Mouse (Mus musculus) frontal cortex, adult 2 months (tissue): ENCODE data around the gene Pdcd10. TPM values are rescaled to one million over a fixed set of nuclear protein-coding genes. Genes with fewer than 3 reads are reported as not detected.
A peak's percentile ranks its signal among the peaks of the same experiment; 100 is the strongest.

ENCODE experiments used
- DNase-seq, 2 experiments: peaks; one replicate each; pipeline ENCODE4 v3.0.0; 2022; ENCODE audit warnings: low spot score in 1 of 2; ENCODE audit errors: extremely low spot score in 1 of 2
- polyA plus RNA-seq: library from polyadenylated mRNA; depleted of rRNA; stranded (reverse); fragments of >200 nt; gene quantifications from 2 replicates; pipeline ENCODE4 v1.2.3, GENCODE M21; 2012; rRNA removed

Pdcd10 gene
- polyA plus RNA-seq = 42.0 and 44.5 TPM in 2 replicates

DNA sequence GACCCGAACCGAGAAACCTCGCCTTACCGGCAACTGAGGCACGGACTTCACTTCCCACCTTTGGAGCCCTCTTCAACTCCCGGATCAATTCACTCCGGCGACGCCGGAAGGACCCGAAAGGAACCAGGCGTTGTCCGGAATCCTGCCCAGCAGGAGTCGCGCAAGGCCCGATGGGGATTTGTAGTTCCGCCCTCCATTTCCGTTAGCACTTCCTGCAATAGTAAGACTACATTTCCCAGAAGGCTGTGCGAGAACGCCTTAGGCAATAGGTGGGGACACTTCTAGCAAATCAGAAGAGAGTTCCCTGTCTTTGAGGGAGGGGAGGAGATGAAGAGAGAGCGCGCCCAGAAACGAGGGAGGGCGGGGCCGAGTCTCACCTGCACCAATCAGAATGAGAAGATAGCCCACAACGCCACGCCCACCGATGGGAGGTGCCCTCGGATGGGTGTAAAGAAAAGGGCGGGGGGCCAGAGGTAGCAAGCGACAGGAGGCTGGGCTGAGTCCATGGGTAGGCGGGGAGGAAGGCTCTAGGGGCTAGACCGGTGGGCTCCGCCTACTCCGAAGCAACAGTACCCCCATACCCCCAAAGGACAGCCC lies at the start of gene Pdcd10:
TSS of gene Pdcd10 (minus strand) at position 162 of the 597 bp plus-strand sequence.
- peak; percentile 99 to 100 for DNase-seq

DNA sequence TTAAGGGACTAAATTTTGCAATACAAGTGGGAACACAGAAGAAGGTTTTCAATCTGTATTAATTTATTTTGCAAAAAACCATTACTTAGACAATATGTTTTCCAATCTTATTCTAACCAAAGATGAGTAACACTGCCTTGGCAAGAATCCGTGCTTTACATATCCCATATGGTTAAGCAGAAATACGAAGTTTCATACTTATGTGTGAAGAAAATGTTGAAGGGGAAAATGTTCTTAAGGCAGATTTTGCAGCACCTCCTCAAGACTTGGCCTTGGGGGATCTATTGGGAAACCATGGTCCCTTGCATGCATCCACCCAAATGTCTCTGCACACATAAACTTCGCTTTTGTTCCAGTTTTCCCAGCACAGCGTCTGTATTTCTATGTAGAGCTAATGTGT lies 28.2 kb upstream of the Pdcd10 start:
- DNase-seq = peak; percentile 18 to 74

DNA sequence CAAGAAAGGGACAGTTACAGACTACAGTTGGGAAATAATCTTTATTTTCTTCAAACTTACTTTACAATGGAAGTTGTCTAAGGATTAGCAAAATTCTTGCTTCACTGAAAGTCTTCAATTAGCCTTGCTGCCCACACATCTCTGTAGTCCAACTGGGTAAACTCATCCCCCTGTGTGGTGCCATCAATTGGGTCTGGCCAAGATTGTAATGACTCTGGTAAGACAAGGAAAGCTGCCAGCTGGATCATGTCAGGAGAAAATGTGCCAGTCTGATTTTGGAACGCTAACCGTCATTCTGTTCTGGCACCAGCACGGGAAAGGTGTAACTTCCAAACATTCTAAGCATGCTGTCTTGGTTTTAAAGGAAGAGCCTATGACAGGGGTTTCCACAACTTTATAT lies 26.6 kb upstream of the Pdcd10 start:
- peak in 1 of 2 experiments; percentile 66 for DNase-seq

DNA sequence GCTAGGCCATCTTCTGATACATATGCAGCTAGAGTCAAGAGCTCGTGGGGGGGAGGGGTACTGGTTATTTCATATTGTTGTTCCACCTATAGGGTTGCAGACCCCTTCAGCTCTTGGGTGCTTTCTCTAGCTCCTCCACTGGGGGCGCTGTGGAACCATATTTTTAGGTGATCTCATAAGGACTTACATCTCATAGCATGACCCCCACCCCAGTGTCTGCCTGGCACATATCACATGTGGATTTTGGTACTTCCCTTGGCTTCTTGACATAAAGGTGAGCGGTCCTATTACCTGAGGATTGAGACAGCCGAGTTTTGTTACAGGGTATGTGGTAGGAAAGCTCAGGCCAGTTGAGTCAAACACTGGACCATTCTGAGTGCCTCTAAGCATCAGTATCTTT lies 22.7 kb upstream of the Pdcd10 start:
- DNase-seq = no peak

DNA sequence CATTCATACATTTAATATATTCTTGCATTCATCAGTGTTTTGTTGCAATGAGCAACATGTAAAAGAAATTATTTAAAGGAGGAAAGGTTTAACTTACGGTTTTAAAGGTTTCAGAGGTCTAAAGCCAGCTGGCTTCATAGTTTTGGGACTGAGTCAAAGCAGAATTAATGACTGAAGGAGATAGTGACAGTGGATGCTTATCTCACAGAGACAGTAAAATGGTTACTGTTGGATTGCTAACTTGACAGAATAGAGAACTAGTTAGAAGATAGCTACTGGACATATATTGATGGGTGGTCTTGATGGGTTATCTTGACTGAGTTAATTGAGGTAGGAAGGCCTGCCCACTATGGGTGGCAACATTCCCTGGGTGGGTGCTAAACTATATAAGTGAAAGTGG lies 18.9 kb upstream of the Pdcd10 start:
- no peak for DNase-seq

DNA sequence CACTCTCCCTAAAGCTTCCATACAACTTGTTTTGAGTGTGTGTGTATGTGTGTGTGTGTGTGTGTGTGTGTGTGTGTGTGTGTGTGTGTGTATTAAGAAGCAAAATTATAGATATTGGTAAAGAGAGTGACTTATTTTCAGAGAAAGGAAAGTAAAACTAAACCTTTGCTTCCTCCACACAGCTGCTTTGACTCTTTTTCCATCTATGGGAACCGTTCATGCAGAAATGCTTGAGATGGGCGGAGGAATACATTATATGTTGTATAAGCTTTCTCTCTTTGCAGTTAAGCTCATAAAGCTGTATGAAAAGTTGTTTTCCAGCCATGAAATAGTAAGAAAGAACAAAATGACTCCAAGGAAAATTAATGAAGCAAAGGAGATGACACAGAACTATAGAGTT lies 17.4 kb upstream of the Pdcd10 start:
- DNase-seq = no peak

DNA sequence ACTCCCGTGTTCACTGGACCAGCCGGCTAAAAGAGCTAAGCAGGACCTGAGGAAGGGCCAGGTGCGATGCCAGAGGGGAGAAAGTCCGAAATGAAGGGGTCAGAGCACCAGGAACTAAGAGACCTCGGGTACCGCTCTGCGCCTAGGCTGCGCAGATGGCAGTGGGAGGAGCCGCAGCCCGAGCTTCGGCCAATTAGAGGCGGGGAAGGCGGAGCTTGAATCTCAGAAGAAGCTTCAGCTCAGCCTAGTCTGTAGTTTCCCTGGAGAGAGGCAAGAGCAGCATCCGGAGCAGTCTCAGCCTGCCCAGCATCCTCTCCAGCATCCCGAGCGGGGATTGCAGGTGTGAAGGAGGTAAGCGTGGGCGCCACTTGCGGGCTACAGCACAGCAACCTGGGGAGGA lies 636 bp upstream of the Pdcd10 start, which contains the start of gene Serpini1:
TSS of gene Serpini1 (plus strand) at position 256 of the 400 bp plus-strand sequence.
- DNase-seq = peak; percentile 89 to 95

DNA sequence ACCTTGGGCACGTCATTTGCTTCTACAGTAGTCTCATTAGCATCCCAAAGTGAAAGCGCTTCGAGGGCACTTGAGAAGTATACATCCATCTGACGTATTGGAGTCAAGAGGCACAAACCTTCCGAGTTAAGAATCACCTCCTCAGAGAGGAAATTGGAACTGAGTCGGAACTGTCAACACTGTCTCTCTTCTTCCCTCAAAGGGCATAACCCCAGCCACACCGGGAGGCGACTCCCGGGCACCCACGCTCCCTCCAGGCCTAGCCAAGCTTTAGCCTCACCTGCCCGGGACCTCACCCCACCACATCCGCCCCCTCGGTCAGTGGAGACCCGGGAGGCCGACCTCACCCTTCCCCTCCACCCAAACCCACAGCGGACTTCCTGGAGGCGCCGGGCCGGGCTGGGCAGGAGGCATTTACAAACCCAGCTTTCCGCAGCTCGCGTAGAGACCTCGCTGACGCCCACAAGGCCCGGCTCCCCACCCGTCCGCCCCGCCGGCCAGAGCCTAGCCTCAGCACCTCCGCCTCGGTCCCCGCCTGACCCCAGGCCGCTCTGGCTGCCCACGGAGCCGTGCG lies 448 bp downstream of the Pdcd10 start:
- DNase-seq = no peak

DNA sequence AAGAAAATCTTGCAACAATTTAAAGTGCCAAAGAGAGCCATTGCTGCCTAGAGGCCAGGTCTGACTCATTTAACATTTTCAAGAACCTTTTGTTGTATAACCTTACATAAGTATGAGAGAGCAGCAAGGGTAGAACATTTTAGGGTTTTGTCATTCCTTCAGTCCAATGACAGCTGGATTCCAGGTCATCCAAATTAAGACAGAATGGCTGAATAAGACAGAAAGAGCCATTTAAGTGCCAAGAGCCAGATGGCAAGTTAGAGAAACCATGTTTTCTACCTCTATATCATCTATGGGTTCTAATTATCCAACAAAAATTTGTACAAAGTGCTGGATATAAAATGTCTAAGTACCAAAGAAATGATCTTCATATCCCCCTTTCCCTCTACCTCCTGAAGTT lies 5.4 kb downstream of the Pdcd10 start:
- no peak for DNase-seq

DNA sequence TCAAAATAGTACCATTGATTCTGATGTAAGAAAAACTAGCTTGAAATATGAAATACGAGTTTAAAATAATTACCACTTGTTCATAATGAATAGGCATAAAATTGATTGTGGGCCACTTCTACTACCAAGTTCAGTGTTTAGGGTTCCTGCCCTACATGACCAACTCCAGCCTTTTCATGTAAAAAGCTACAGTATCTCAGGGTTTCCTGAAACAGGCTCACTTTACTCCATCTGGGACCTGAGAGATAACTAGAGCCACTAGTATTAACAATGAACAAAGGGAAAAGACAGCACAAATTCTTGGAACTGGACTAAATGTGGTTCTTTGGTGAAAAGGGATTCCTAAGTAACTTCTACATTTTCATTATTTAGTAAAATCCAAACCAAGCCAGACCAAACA lies 12.4 kb downstream of the Pdcd10 start:
- no peak for DNase-seq

DNA sequence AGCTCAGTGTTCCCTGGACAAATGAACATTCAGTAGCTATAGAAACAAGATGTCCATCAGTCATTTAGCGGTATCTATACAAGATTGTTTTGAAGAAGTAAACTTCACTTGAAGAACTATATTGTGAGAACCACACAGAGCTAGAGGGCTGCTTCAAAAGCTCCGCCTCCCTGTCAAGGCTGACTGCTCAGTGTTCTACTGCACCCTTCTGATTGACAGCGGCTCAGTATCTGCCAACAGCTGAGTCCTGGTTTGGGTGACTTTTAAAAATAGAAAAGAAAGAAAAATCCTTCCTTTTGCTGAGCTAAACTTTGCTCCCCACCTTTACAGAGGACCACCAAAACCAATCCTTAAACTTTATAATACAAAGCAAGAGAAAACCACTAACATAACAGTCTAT lies 13.8 kb downstream of the Pdcd10 start:
- DNase-seq = no peak

DNA sequence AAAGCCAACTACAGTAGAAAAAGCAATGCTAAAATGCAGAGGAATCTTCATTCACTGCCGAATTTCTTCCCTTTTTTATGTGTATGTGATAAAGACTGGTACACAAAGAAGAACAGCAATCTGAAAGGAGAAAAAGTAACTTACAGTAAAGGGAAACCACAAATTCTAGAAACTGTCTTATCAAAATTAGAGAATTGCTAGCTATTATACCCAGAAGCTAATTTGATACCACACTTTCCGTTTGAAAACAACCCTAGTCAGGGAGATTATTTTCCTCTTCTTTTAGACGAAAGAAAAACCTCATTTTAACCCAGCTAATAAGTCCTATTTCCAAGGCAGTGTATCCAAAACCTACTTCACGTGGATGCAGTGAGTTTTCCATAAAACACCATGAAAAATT lies 15.4 kb downstream of the Pdcd10 start:
- no peak for DNase-seq

DNA sequence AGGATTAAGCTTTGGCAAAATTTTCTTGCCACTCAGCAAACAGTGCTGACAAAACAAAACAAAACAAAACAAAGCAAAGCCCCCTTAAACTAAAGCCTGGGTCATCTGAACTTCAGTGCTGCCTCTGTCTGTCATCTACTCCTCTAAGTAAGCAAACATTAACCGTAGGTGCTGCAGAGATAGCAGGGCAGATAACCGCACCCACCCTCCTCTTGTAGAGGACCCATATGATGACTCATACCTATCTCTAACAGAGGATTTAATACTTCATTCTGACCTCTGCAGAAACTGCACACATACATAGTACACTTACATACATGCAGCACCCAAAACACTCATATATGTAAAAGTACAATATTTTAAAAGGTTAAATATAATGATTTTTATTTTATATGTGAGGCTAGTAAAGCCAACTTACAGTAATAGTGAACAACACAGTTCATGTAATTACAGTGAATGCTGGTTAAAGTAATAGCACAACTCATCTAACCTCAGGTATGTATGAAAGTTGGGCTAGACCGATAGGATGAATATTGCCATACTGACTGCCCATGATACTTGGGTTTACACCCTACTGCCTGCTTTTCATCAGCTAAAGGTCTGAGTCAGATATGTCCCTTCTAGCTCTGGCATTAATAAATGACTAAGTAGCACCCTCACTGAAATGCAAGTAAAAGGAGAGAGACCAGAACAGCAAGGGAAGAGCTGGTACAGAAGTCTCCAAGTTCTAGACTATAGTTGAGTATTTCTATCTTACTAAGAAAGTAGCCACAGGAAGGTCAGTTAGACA lies 22.4 kb downstream of the Pdcd10 start:
- DNase-seq = no peak

DNA sequence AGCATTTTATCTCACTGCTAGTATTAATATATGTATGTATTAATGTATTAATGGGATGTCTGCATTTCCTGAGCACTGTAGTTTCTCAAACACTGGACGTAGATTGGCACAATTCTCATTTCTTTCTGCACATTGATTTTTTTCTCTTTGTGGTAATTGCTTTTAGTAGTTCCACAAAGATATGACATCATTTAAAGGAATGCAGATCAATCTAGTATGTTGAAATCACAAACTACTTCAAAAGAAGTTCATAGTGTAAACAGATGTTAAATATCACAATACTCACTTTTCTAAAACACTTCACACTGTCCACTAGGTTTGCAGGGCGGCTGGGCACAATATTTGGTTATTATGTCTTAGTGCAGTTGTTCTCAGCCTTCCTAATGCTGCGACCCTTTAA lies 25.6 kb downstream of the Pdcd10 start:
- DNase-seq = no peak

DNA sequence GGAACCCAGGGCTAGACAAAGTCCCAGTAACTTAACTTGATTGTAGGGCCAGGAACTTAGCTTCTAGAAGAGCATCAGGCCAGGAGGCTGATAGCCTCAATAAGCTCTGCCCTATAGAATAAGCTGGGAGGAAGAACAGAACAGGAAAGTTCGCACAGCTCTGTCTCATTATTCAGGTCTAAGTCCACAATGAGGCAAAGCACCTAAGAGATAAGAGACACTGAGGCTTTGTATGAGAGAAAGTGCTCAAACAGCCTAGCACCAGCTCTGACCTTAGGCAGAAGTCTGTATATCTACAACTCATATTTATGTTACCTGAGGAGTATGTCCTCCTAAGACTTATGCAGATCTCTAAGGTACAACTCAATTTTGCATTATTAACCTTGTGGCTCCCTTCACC lies 34.1 kb downstream of the Pdcd10 start:
- no peak for DNase-seq

DNA sequence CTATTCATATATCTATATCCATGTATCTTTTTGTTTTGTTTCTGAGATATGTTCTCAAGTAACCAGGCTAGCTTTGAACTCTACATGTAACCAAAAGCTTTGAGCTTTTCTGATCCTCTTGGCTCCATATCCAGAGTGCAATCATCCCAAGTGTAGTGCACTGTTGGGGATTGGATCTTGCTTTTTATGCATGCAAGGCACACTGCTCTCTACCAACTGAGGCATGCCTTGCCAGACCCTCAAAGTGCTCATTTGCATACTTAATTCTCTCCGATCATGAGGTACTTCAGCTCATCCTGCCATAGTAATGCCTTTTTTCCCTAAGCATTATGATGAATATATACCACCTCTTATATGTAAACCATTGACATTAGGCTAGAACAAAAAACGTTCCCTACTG lies 35.3 kb downstream of the Pdcd10 start:
- no peak for DNase-seq

DNA sequence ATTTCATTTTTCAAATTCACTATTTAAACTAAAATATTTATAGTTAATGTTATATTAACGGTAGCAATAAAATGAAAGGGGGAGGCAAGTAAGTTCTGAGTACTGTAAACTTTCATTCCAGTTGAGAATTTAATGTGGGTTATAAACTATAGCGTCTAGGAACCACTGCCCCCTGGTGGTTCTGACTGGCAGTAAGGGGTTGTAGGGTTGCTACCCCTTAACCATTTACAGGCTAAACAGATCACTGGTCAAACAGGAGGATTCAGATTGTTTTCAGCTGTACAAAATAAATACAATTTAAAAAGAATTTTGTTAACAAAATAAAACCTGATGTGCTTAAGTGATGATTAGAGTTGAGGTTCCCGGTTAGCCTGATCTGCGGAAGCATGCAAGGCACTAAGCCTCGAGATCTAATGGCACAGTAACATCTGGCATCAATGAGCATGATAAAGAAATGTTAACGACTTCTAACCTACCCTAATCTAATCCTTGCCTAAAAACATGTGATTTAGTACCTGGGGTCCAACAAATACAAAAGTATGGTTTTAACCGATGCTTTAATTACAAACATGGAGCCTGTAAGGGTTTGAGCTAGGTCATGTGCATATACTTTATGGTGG lies 38.9 kb downstream of the Pdcd10 start:
- DNase-seq = peak in 1 of 2 experiments; percentile 76

DNA sequence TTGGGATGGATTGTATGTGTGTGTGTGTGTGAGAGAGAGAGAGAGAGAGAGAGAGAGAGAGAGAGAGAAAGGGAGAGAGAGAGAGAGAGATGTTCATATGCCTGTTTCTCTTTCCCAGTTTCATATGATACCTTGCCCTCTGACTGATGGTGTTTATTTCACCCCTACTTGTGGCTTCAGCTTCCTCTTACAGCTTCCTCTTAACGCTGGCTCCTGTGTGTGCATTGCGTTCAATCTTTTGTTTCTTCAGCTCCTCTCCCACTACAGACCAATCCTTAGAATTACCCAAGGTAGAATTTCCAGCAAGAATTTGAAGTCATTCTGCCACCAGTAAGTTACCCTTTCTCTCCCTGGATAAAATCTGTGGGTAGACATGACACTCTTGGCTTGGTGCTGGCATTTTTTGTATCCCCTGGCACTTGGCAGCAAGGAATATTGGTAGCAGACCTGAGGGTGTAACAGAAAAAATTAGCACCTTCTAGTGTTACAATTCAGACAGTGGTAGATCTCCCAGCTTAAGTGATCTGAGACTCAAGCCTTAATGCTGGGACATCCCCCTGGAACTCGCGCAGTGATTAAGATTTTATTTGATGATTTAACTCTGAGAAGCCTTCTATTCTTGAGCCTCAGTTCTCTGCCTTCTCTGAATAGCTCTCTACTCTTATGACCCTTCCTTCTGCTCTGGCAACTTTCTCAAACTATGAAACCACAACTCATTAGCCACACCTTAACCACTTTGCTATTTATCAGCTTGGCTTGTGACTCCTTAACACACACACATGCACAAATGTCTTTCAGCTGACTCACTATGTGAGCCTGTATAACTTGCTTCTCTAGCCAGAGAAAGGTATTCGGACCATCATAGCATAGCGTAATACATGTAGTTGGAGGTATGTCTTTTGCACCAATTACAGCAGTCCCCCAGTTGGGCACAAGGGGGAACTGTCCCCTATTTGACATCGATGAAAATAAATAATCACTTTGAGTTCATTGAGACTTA lies 57.4 kb downstream of the Pdcd10 start:
- no peak for DNase-seq

DNA sequence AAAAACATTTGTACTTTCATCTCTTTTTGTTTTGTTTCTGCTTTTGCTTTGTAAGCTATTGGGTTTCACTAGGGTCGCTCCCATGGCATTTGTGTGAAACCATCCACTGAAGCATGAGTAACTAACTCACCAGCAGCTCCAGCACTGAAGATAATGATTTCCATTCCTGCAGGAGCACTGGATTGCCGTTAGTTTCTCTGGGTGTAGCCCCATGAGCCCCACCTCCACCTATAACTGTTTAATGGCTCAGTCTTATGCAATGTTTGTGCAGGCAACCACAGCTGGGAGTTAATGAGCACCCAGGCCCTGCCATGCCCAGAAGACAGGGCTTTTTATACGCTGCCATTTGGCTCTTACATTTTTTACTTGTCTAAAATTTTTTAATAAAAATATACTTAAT lies 63.7 kb downstream of the Pdcd10 start:
- no peak for DNase-seq

DNA sequence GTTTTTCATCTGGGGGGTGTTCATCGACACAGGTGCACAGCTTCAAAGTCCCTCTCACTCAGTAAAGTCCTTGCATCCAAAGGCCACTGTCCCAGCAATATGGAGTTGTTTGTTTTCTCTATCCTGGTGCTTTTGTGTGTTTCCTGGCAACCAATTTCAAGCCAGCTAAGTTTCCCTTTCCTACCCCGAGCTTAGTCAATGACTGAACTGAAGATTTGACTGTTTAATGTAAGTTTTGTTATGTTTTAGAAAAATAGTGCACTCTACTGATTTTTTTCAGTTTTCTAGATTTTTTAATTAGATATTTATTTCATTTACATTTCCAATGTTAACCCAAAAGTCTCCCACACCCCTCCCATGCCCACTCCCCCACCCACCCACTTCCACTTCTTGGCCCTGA lies 74.6 kb downstream of the Pdcd10 start, which contains the start of gene Wdr49:
TSS of gene Wdr49 (minus strand) at position 101 of the 400 bp plus-strand sequence.
- no peak for DNase-seq
